Mouse (Mus musculus): ENCODE measurements around the gene Rnf4. TPM values are rescaled to one million over a fixed set of nuclear protein-coding genes. Genes with fewer than 3 reads are reported as not detected.
A peak's percentile ranks its signal among the peaks of the same experiment; 100 is the strongest.

Rnf4 gene
- polyA plus RNA-seq, 1 experiment from 2014 or later, result 60.4 TPM

GRCm38 (mm10) chr5:34360261-34360660 is 24.2 kb downstream of the Rnf4 start:
- H3K27ac ChIP-seq (ENCODE audit: low read depth), result no peak overlapping the region
- H3K36me3 ChIP-seq (replicated peaks; ENCODE audit: insufficient read depth, low read length), result peaks cover 46% of the 10 kb centered on the region
- WGBS (ENCODE audit: insufficient replicate concordance), result 95% methylated on average over 3 of the region's 3 CpGs
- H3K9me3 ChIP-seq (ENCODE audit: low read length), result no peaks in the 10 kb centered on the region
- H3K4me3 ChIP-seq (ENCODE audit: low read depth, low read length), result no peak overlapping the region
- H3K27me3 ChIP-seq (ENCODE audit: insufficient read depth, low read length), result no peaks in the 10 kb centered on the region
- no peaks in the 10 kb centered on the region for H3K4me1 ChIP-seq (ENCODE audit: insufficient read depth)
- no peak for ATAC-seq
- no peak for TF ChIP-seq EP300 (IDR thresholded peaks at IDR 0.05; ENCODE audit: low read depth)
- TF ChIP-seq CTCF (IDR thresholded peaks at IDR 0.05; ENCODE audit: low read depth), result no peak
- no peak for DNase-seq
- no peak overlapping the region for H3K4me2 ChIP-seq (ENCODE audit: low read depth, low read length)
- H3K9ac ChIP-seq (replicated peaks), result no peak overlapping the region

- peaks cover 35% of the 10 kb centered on the region for H3K36me3 ChIP-seq (replicated peaks; ENCODE audit: insufficient read depth, low read length)
- ATAC-seq (no peak), DNase-seq (no peak)
- H3K9ac ChIP-seq (replicated peaks), result no peak overlapping the region
- TF ChIP-seq EP300 (IDR thresholded peaks at IDR 0.05; ENCODE audit: low read depth) (no peak), CTCF (IDR thresholded peaks at IDR 0.05; ENCODE audit: low read depth) (no peak)
- no peaks in the 10 kb centered on the region for H3K9me3 ChIP-seq (ENCODE audit: low read length)
- H3K4me3 ChIP-seq (ENCODE audit: low read depth, low read length), result no peak overlapping the region
- no peaks in the 10 kb centered on the region for H3K4me1 ChIP-seq (ENCODE audit: insufficient read depth)
- H3K27me3 ChIP-seq (ENCODE audit: insufficient read depth, low read length), result no peaks in the 10 kb centered on the region
- no peak overlapping the region for H3K27ac ChIP-seq (ENCODE audit: low read depth)
- no peak overlapping the region for H3K4me2 ChIP-seq (ENCODE audit: low read depth, low read length)
These were observed 27.0 kb downstream of the Rnf4 start for GRCm38 (mm10) chr5:34363115-34363514.

GRCm38 (mm10) chr5:34368551-34369290 is 32.6 kb downstream of the Rnf4 start:
- Histone ChIP-seq H3K9ac (replicated peaks) (peak overlapping the region; percentile 98), H3K36me3 (replicated peaks; ENCODE audit: insufficient read depth, low read length) (0 out of 2 replicates have a peak, but pooled peaks cover 4% of the 10 kb centered on the region), H3K4me2 (ENCODE audit: low read depth, low read length) (peak overlapping the region; percentile 81), H3K9me3 (ENCODE audit: low read length) (no peaks in the 10 kb centered on the region), H3K27ac (ENCODE audit: low read depth) (peak overlapping the region; percentile 65; the same call in 1 of the 2 replicates), H3K27me3 (ENCODE audit: insufficient read depth, low read length) (no peaks in the 10 kb centered on the region), H3K4me3 (ENCODE audit: low read depth, low read length) (peak overlapping the region; percentile 87), H3K4me1 (ENCODE audit: insufficient read depth) (peaks cover 19% of the 10 kb centered on the region)
- 65% methylated on average over 7 of the region's 7 CpGs for WGBS (ENCODE audit: insufficient replicate concordance)
- ATAC-seq (no peak; the same call in 1 of the 2 replicates), DNase-seq (no peak)
- no peak for TF ChIP-seq EP300 (IDR thresholded peaks at IDR 0.05; ENCODE audit: low read depth)

- Histone ChIP-seq H3K9ac (replicated peaks) (peak within 1 kb of the TSS; percentile 98), H3K4me2 (ENCODE audit: low read depth, low read length) (peak within 1 kb of the TSS; percentile 81), H3K4me3 (ENCODE audit: low read depth, low read length) (peak within 1 kb of the TSS; percentile 87), H3K9me3 (ENCODE audit: low read length) (no peaks in the 10 kb centered on the region), H3K4me1 (ENCODE audit: insufficient read depth) (peaks cover 19% of the 10 kb centered on the region), H3K27ac (ENCODE audit: low read depth) (peak within 1 kb of the TSS; percentile 95), H3K36me3 (replicated peaks; ENCODE audit: insufficient read depth, low read length) (0 out of 2 replicates have a peak, but pooled peaks cover 4% of the 10 kb centered on the region), H3K27me3 (ENCODE audit: insufficient read depth, low read length) (no peaks in the 10 kb centered on the region)
- ATAC-seq, result peak; percentile 97
- WGBS (ENCODE audit: insufficient replicate concordance), result 2% methylated on average over 51 of the region's 64 CpGs
- TF ChIP-seq CTCF (IDR thresholded peaks at IDR 0.05; ENCODE audit: low read depth) (no peak), EP300 (IDR thresholded peaks at IDR 0.05; ENCODE audit: low read depth) (no peak; the same call in 1 of the 2 replicates)
- DNase-seq, result peak; percentile 97
These were observed 33.4 kb downstream of the Rnf4 start, which contains the start of gene Fam193a for GRCm38 (mm10) chr5:34369341-34370021. TSS of gene Fam193a (plus strand) at chr5:34369933.

- TF ChIP-seq CTCF (IDR thresholded peaks at IDR 0.05; ENCODE audit: low read depth), result no peak
- no peak for TF ChIP-seq EP300 (IDR thresholded peaks at IDR 0.05; ENCODE audit: low read depth)
- H3K27ac ChIP-seq (ENCODE audit: low read depth), result peak overlapping the region; percentile 95
- no peaks in the 10 kb centered on the region for H3K27me3 ChIP-seq (ENCODE audit: insufficient read depth, low read length)
- no peaks in the 10 kb centered on the region for H3K36me3 ChIP-seq (replicated peaks; ENCODE audit: insufficient read depth, low read length)
- ATAC-seq (peak; percentile 11), DNase-seq (peak; percentile 60)
- peaks cover 19% of the 10 kb centered on the region for H3K4me1 ChIP-seq (ENCODE audit: insufficient read depth)
- peak overlapping the region; percentile 81 for H3K4me2 ChIP-seq (ENCODE audit: low read depth, low read length)
- peak overlapping the region; percentile 98 for H3K9ac ChIP-seq (replicated peaks)
- H3K9me3 ChIP-seq (ENCODE audit: low read length), result no peaks in the 10 kb centered on the region
- peak overlapping the region; percentile 87 for H3K4me3 ChIP-seq (ENCODE audit: low read depth, low read length)
- under 1% methylated on average over 54 of the region's 114 CpGs for WGBS (ENCODE audit: insufficient replicate concordance)
These were observed 34.1 kb downstream of the Rnf4 start for GRCm38 (mm10) chr5:34370022-34370823.

- ATAC-seq (no peak), DNase-seq (no peak)
- H3K36me3 ChIP-seq (replicated peaks; ENCODE audit: insufficient read depth, low read length), result no peaks in the 10 kb centered on the region
- peak overlapping the region; percentile 87 for H3K4me3 ChIP-seq (ENCODE audit: low read depth, low read length)
- no peaks in the 10 kb centered on the region for H3K9me3 ChIP-seq (ENCODE audit: low read length)
- H3K9ac ChIP-seq (replicated peaks), result peak overlapping the region; percentile 98
- 34% methylated on average over 8 of the region's 8 CpGs for WGBS (ENCODE audit: insufficient replicate concordance)
- no peak overlapping the region for H3K27ac ChIP-seq (ENCODE audit: low read depth)
- no peaks in the 10 kb centered on the region for H3K27me3 ChIP-seq (ENCODE audit: insufficient read depth, low read length)
- peaks cover 19% of the 10 kb centered on the region for H3K4me1 ChIP-seq (ENCODE audit: insufficient read depth)
- peak overlapping the region; percentile 81 for H3K4me2 ChIP-seq (ENCODE audit: low read depth, low read length)
- TF ChIP-seq CTCF (IDR thresholded peaks at IDR 0.05; ENCODE audit: low read depth), result no peak
- TF ChIP-seq EP300 (IDR thresholded peaks at IDR 0.05; ENCODE audit: low read depth), result no peak
These were observed 34.8 kb downstream of the Rnf4 start for GRCm38 (mm10) chr5:34370840-34371239.

Data from liver, postnatal 0 days (tissue).